Mouse (Mus musculus) cerebellum, adult 2 months (tissue): Measurements from ENCODE around the gene 4930522L14Rik. TPM values are rescaled to one million over a fixed set of nuclear protein-coding genes. Genes with fewer than 3 reads are reported as not detected.
"Not testable (repeated sequence)": the region's sequence is repeated elsewhere in the genome, so short reads cannot be mapped to it uniquely, and the experiment has no call there.

ENCODE experiments used
- DNase-seq, 2 experiments: peaks; one replicate each; pipeline ENCODE4 v3.0.0; 2021
- H3K27ac ChIP-seq: fragments of 200-500 bp; 2 replicates; pipeline ENCODE4 v1.5.1; 2012; ENCODE audit warnings: low read length, control low read depth, inconsistent platforms; ENCODE audit not compliant: insufficient read depth
- H3K27me3 ChIP-seq: fragments of 200-500 bp; 2 replicates; pipeline ENCODE4 v1.6.1; 2012; ENCODE audit warnings: inconsistent platforms, mild to moderate bottlenecking, low read length, moderate library complexity; ENCODE audit not compliant: control insufficient read depth, insufficient read depth
- H3K4me1 ChIP-seq: fragments of 200-500 bp; 2 replicates; pipeline ENCODE4 v1.6.1; 2011; ENCODE audit warnings: low read length; ENCODE audit not compliant: control insufficient read depth, insufficient read depth
- H3K4me3 ChIP-seq: fragments of 200-500 bp; replicated peaks from 2 replicates; pipeline ENCODE3; 2011; ENCODE audit warnings: mild to moderate bottlenecking, low read depth, low read length, control low read depth; ENCODE audit not compliant: insufficient read depth
- POLR2A ChIP-seq: fragments of 200-500 bp; IDR thresholded peaks from 2 replicates; pipeline ENCODE4 v1.6.1; 2011; ENCODE audit warnings: low read length, control low read depth, borderline replicate concordance; ENCODE audit not compliant: insufficient read depth
- WGBS: fragments of 180-500 bp; shearing (Covaris S2); methylation state at CpG from one replicate; pipeline ENCODE4 v1.1.7; 2018; 5-methylcytosine and 5-hydroxymethylcytosine counted together
- polyA plus RNA-seq: library from polyadenylated mRNA; depleted of rRNA; stranded (reverse); fragments of >200 nt; gene quantifications from 2 replicates; pipeline ENCODE4 v1.2.3, GENCODE M21; 2012; rRNA removed

The 4930522L14Rik gene
- polyA plus RNA-seq, 1 experiment: 3.8 TPM

DNA sequence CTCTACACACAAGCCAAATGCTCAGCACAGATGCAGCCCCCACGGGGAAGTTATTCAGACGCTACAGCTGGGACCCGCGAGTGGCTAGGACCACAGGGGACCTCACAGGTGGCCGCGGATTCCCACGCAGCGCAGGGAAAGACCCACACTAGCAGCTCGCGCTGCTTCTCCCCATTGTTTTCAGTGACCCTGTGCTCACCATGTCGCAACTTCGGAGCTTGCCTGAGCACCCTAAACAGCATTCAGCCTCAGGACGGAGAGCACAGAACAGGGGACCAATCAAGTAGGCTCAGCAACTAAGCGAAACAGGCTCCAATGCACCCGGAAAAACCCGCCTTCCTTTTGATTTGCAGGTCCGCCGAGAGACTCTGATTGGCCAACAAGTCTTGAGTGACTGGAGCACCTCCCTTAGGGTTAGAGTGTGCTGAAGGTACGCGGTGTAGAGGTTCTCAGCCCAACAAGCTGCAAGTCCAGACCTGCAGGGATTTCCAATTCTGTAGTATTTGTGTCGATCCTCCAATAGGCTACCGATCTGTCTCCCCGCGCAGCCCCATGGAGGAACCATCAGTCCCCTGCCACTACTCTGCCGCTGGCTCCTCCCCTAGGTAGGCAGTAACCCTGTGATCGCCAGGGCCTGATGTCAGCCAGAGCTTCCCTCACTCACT, 61.0 kb downstream of the 4930522L14Rik start, which contains the start of gene 5430403G16Rik:
5430403G16Rik (minus strand) TSS at position 505 of the 665 bp plus-strand sequence.
- DNase-seq: peak; percentile 77 to 83
- H3K27me3 ChIP-seq, H3K4me1 ChIP-seq: not testable (repeated sequence)
- under 1% methylated on average over 26 of the region's 26 CpGs for WGBS
- Histone ChIP-seq H3K27ac (0 out of 2 replicates have a peak within 1 kb of the TSS, but pooled peaks have one; percentile 10), H3K4me3 (peak within 1 kb of the TSS; percentile 79)
- TF ChIP-seq POLR2A: peak; percentile 29; the same call in 1 of the 2 replicates

Other genes starting within 250 kb of the 4930522L14Rik start
- gene Crlf2, start 192.9 kb downstream of the 4930522L14Rik start, polyA plus RNA-seq: 15.7 and 17.5 TPM in 2 replicates
- 1.2 TPM in 2 replicates for gene 5430403G16Rik, start 60.8 kb downstream of the 4930522L14Rik start, polyA plus RNA-seq
- 0.08 and 0.21 TPM in 2 replicates for gene Gm15446, start 171.5 kb upstream of the 4930522L14Rik start, polyA plus RNA-seq
- 37.5 and 38.5 TPM in 2 replicates for gene Zfp932, start 244.6 kb upstream of the 4930522L14Rik start, polyA plus RNA-seq